Mouse (Mus musculus) ES-Bruce4 (cell line): ENCODE data around the gene Myrfl. TPM values are rescaled to one million over a fixed set of nuclear protein-coding genes. Genes with fewer than 3 reads are reported as not detected.

Source experiments
- H3K27ac ChIP-seq: 2 replicates; pipeline ENCODE4 v1.5.1; 2012; ENCODE audit warnings: low read length, inconsistent platforms; ENCODE audit not compliant: insufficient read depth
- H3K27me3 ChIP-seq: 2 replicates; pipeline ENCODE4 v1.6.1; 2012; ENCODE audit warnings: mild to moderate bottlenecking, low read length, inconsistent platforms; ENCODE audit not compliant: control insufficient read depth, poor library complexity, insufficient read depth, severe bottlenecking
- H3K36me3 ChIP-seq: 2 replicates; pipeline ENCODE4 v1.6.1; 2012; ENCODE audit warnings: inconsistent platforms, mild to moderate bottlenecking, low read length, moderate library complexity; ENCODE audit not compliant: control insufficient read depth, poor library complexity, insufficient read depth, severe bottlenecking
- H3K4me1 ChIP-seq: one replicate; pipeline ENCODE4 v1.8.1; 2011; ENCODE audit warnings: low read length; ENCODE audit not compliant: control insufficient read depth, insufficient read depth
- H3K4me3 ChIP-seq: 2 replicates; pipeline ENCODE4 v1.5.1; 2011; ENCODE audit warnings: low read depth, mild to moderate bottlenecking, low read length
- H3K9ac ChIP-seq: 2 replicates; pipeline ENCODE4 v1.6.1; 2012; ENCODE audit warnings: low read depth, mild to moderate bottlenecking, inconsistent platforms; ENCODE audit not compliant: poor library complexity, severe bottlenecking
- H3K9me3 ChIP-seq: replicated peaks from 2 replicates; pipeline ENCODE4 v1.6.1; 2012; ENCODE audit warnings: mild to moderate bottlenecking, low read length, inconsistent platforms; ENCODE audit not compliant: control insufficient read depth, poor library complexity, insufficient read depth, severe bottlenecking
- CTCF ChIP-seq: IDR thresholded peaks from one replicate; pipeline ENCODE4 v1.8.1; 2011; ENCODE audit warnings: low read depth, low read length
- EP300 ChIP-seq: IDR thresholded peaks from 2 replicates; pipeline ENCODE4 v1.6.1; 2011; ENCODE audit warnings: low read depth, low read length; ENCODE audit not compliant: insufficient read depth
- POLR2A ChIP-seq: IDR thresholded peaks from one replicate; pipeline ENCODE4 v1.8.1; 2011; ENCODE audit warnings: low read length; ENCODE audit not compliant: insufficient read depth
- polyA plus RNA-seq: library from polyadenylated mRNA; stranded (reverse); fragments of >200 nt; gene quantifications from 2 replicates; pipeline ENCODE4 v1.2.4, GENCODE M21; 2011; ENCODE audit warnings: low read depth; ENCODE audit not compliant: missing spikeins, insufficient read depth, insufficient read length

Myrfl gene
- polyA plus RNA-seq, 1 experiment, result 0.19 TPM

GRCm38 (mm10) chr10:116883531-116883930 is 13.2 kb downstream of the Myrfl start:
- no peaks in the 10 kb centered on the region for H3K9me3 ChIP-seq
- H3K4me1 ChIP-seq, result no peaks in the 10 kb centered on the region
- no peak overlapping the region for H3K27ac ChIP-seq
- no peaks in the 10 kb centered on the region; the same call in 1 of the 2 replicates for H3K27me3 ChIP-seq
- no peak overlapping the region for H3K9ac ChIP-seq
- H3K4me3 ChIP-seq, result no peak overlapping the region
- no peaks in the 10 kb centered on the region for H3K36me3 ChIP-seq
- no peak for TF ChIP-seq EP300
- TF ChIP-seq CTCF, result no peak
- TF ChIP-seq POLR2A, result no peak

- Histone ChIP-seq H3K4me1 (no peaks in the 10 kb centered on the region), H3K36me3 (no peaks in the 10 kb centered on the region), H3K9me3 (no peaks in the 10 kb centered on the region), H3K27me3 (no peaks in the 10 kb centered on the region), H3K4me3 (no peak overlapping the region), H3K27ac (no peak overlapping the region), H3K9ac (no peak overlapping the region)
- TF ChIP-seq POLR2A (no peak), EP300 (no peak), CTCF (no peak)
Observed at GRCm38 (mm10) chr10:116877436-116877835, 19.3 kb downstream of the Myrfl start.

GRCm38 (mm10) chr10:116874490-116874889 is 22.2 kb downstream of the Myrfl start:
- H3K4me1 ChIP-seq, result no peaks in the 10 kb centered on the region
- no peak for TF ChIP-seq CTCF
- TF ChIP-seq POLR2A, result no peak
- no peak for TF ChIP-seq EP300
- no peak overlapping the region for H3K4me3 ChIP-seq
- H3K9ac ChIP-seq, result no peak overlapping the region
- H3K27me3 ChIP-seq, result no peaks in the 10 kb centered on the region
- no peaks in the 10 kb centered on the region for H3K9me3 ChIP-seq
- no peaks in the 10 kb centered on the region for H3K36me3 ChIP-seq
- no peak overlapping the region for H3K27ac ChIP-seq

GRCm38 (mm10) chr10:116872016-116872410 is 24.7 kb downstream of the Myrfl start:
- Histone ChIP-seq H3K27me3 (no peaks in the 10 kb centered on the region), H3K27ac (no peak overlapping the region), H3K4me1 (no peaks in the 10 kb centered on the region), H3K4me3 (no peak overlapping the region), H3K36me3 (no peaks in the 10 kb centered on the region), H3K9ac (no peak overlapping the region), H3K9me3 (no peaks in the 10 kb centered on the region)
- TF ChIP-seq POLR2A, result no peak
- TF ChIP-seq CTCF, result no peak
- TF ChIP-seq EP300, result no peak

GRCm38 (mm10) chr10:116871329-116872015 is 25.2 kb downstream of the Myrfl start:
- Histone ChIP-seq H3K9ac (no peak overlapping the region), H3K27ac (no peak overlapping the region), H3K4me1 (no peaks in the 10 kb centered on the region), H3K27me3 (no peaks in the 10 kb centered on the region), H3K4me3 (no peak overlapping the region), H3K9me3 (no peaks in the 10 kb centered on the region), H3K36me3 (no peaks in the 10 kb centered on the region)
- TF ChIP-seq CTCF, result no peak
- TF ChIP-seq EP300, result no peak
- TF ChIP-seq POLR2A, result no peak

- no peaks in the 10 kb centered on the region for H3K4me1 ChIP-seq
- no peaks in the 10 kb centered on the region for H3K27me3 ChIP-seq
- no peaks in the 10 kb centered on the region for H3K9me3 ChIP-seq
- no peaks in the 10 kb centered on the region for H3K36me3 ChIP-seq
- H3K27ac ChIP-seq, result no peak overlapping the region
- no peak overlapping the region for H3K4me3 ChIP-seq
- H3K9ac ChIP-seq, result no peak overlapping the region
- TF ChIP-seq EP300, result no peak
- no peak for TF ChIP-seq CTCF
- TF ChIP-seq POLR2A, result no peak
Observed at GRCm38 (mm10) chr10:116870819-116871218, 25.9 kb downstream of the Myrfl start.
